Mouse (Mus musculus) frontal cortex, postnatal 10 days (tissue): Measurements from ENCODE around the gene Fgfbp3.
"Not testable (repeated sequence)": the region's sequence is repeated elsewhere in the genome, so short reads cannot be mapped to it uniquely, and the experiment has no call there.

Experiments
- DNase-seq, 2 experiments: peaks; one replicate each; pipeline ENCODE4 v3.0.0; 2022; ENCODE audit warnings: low spot score in 2 of 2, mixed read lengths in 1 of 2

Fgfbp3 gene

GRCm38 (mm10) chr19:36919466-36919865 lies at the start of gene Fgfbp3:
Gene Fgfbp3 (minus strand): TSS chr19:36919615.
- no peak for DNase-seq

GRCm38 (mm10) chr19:36962544-36963260 lies 43.3 kb upstream of the Fgfbp3 start:
- DNase-seq = not testable (repeated sequence)

GRCm38 (mm10) chr19:36961320-36961719 lies 41.9 kb upstream of the Fgfbp3 start:
- DNase-seq = no peak

- DNase-seq = no peak
Measured at GRCm38 (mm10) chr19:36958331-36958730, 38.9 kb upstream of the Fgfbp3 start.

GRCm38 (mm10) chr19:36953637-36954206 lies 34.3 kb upstream of the Fgfbp3 start:
- no peak for DNase-seq

- DNase-seq = no peak
Measured at GRCm38 (mm10) chr19:36940064-36940463, 20.6 kb upstream of the Fgfbp3 start.

GRCm38 (mm10) chr19:36938008-36938407 lies 18.6 kb upstream of the Fgfbp3 start:
- no peak for DNase-seq

- no peak for DNase-seq
Measured at GRCm38 (mm10) chr19:36936285-36936684, 16.9 kb upstream of the Fgfbp3 start.

- no peak for DNase-seq
Measured at GRCm38 (mm10) chr19:36932613-36933012, 13.2 kb upstream of the Fgfbp3 start.

- no peak for DNase-seq
Measured at GRCm38 (mm10) chr19:36932097-36932496, 12.7 kb upstream of the Fgfbp3 start.

GRCm38 (mm10) chr19:36929816-36930215 lies 10.4 kb upstream of the Fgfbp3 start:
- no peak for DNase-seq

GRCm38 (mm10) chr19:36927800-36928361 lies 8.5 kb upstream of the Fgfbp3 start:
- no peak for DNase-seq

- no peak for DNase-seq
Measured at GRCm38 (mm10) chr19:36926553-36927236, 7.3 kb upstream of the Fgfbp3 start.

- DNase-seq = peak; percentile 81 to 87
Measured at GRCm38 (mm10) chr19:36925671-36926552, 6.5 kb upstream of the Fgfbp3 start, which contains the start of gene Btaf1. Gene Btaf1 (plus strand): TSS chr19:36926079.

GRCm38 (mm10) chr19:36922936-36923335 lies 3.5 kb upstream of the Fgfbp3 start:
- no peak for DNase-seq

GRCm38 (mm10) chr19:36922015-36922414 lies 2.6 kb upstream of the Fgfbp3 start:
- no peak for DNase-seq

GRCm38 (mm10) chr19:36918441-36919301 lies 744 bp downstream of the Fgfbp3 start:
- DNase-seq = peak; percentile 76 to 81

GRCm38 (mm10) chr19:36916876-36917389 lies 2.5 kb downstream of the Fgfbp3 start:
- DNase-seq = no peak

- no peak for DNase-seq
Measured at GRCm38 (mm10) chr19:36916206-36916605, 3.2 kb downstream of the Fgfbp3 start.

GRCm38 (mm10) chr19:36913064-36913463 lies 6.4 kb downstream of the Fgfbp3 start:
- DNase-seq = no peak
